Mouse (Mus musculus) small intestine, adult 2 months (tissue): Measurements from ENCODE around the gene Slco1c1.

Experiments
- CTCF ChIP-seq: fragments of 200-500 bp; IDR thresholded peaks from 2 replicates; pipeline ENCODE4 v1.5.1; 2012; ENCODE audit warnings: low read depth, mild to moderate bottlenecking, control low read depth, inconsistent platforms, low read length, moderate library complexity, mixed read lengths; ENCODE audit not compliant: insufficient replicate concordance, insufficient read length; ENCODE audit errors: extremely low read depth
- POLR2A ChIP-seq: fragments of 200-500 bp; IDR thresholded peaks from 2 replicates; pipeline ENCODE4 v1.6.1; 2012; ENCODE audit warnings: low read depth, mild to moderate bottlenecking, control low read depth, inconsistent platforms, low read length, moderate library complexity

GRCm38 (mm10) chr6:141600940-141601339 is 76.8 kb downstream of the Slco1c1 start:
- TF ChIP-seq CTCF (no peak), POLR2A (no peak)
